Mouse (Mus musculus): ENCODE results near the gene Sclt1. TPM values are rescaled to one million over a fixed set of nuclear protein-coding genes. Genes with fewer than 3 reads are reported as not detected.

Sclt1 gene
- polyA plus RNA-seq, 1 experiment: 21.4 TPM

DNA sequence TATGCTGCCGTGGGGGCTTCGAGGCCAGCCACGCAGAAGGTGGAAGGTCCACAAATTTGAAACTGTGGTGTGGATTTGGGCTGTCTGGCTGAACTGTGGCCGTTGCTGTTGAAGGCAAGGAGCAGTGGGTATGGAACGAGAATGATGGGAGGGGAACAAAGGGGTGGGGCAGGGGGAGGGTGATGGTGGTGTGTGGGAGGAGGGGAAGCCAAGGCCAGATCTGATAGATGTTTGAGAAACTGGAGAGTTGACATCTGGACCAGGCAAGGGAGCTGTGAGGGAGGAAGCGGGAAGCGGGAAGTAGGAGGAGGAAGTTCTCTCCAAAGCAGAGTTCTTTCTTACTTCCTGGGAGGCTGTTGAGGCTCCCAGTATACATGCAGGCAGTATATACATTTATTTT is 160.1 kb downstream of the Sclt1 start:
- no peak for TF ChIP-seq EP300 (IDR thresholded peaks at IDR 0.05; ENCODE audit: insufficient read depth, low read depth, low read length)
- no peak for TF ChIP-seq CTCF (IDR thresholded peaks at IDR 0.05; ENCODE audit: low read depth, low read length)
- no peak for TF ChIP-seq POLR2A (IDR thresholded peaks at IDR 0.05; ENCODE audit: insufficient read depth, low read length)
- Histone ChIP-seq H3K4me1 (ENCODE audit: control insufficient read depth, insufficient read depth, low read length) (peaks cover 12% of the 10 kb centered on the region), H3K27ac (ENCODE audit: insufficient read depth, low read length) (no peak overlapping the region), H3K36me3 (ENCODE audit: control insufficient read depth, insufficient read depth, low read length, poor library complexity, severe bottlenecking) (peaks cover 63% of the 10 kb centered on the region), H3K9me3 (replicated peaks; ENCODE audit: control insufficient read depth, insufficient read depth, low read length, poor library complexity, severe bottlenecking) (no peaks in the 10 kb centered on the region), H3K4me3 (ENCODE audit: low read depth, low read length) (no peak overlapping the region), H3K27me3 (ENCODE audit: control insufficient read depth, insufficient read depth, low read length, poor library complexity, severe bottlenecking) (no peaks in the 10 kb centered on the region), H3K9ac (ENCODE audit: low read depth, poor library complexity, severe bottlenecking) (no peak overlapping the region)

DNA sequence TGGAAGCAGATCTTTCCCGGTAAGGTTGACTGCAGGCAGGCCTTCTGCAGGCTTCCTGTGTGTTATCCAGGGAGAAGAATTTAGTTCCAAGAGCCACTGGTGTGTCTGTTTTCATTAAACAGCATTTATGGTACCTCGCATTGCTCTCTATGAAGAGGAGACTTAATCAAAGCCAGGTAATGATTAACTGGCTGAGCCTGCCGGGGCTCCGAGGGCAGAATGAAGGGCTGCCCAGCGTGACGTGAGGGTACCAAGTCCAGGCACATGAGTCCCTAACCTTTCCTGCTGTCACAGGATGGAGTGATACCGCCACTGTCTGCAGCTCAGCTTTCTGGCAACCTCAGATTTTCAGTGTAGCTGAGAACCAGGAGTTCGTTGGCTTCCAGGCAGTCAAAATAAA is 160.9 kb downstream of the Sclt1 start:
- Histone ChIP-seq H3K27ac (ENCODE audit: insufficient read depth, low read length) (peak overlapping the region; percentile 30; the same call in 1 of the 2 replicates), H3K4me3 (ENCODE audit: low read depth, low read length) (no peak overlapping the region)
- TF ChIP-seq POLR2A (IDR thresholded peaks at IDR 0.05; ENCODE audit: insufficient read depth, low read length) (no peak), CTCF (IDR thresholded peaks at IDR 0.05; ENCODE audit: low read depth, low read length) (no peak), EP300 (IDR thresholded peaks at IDR 0.05; ENCODE audit: insufficient read depth, low read depth, low read length) (no peak)

DNA sequence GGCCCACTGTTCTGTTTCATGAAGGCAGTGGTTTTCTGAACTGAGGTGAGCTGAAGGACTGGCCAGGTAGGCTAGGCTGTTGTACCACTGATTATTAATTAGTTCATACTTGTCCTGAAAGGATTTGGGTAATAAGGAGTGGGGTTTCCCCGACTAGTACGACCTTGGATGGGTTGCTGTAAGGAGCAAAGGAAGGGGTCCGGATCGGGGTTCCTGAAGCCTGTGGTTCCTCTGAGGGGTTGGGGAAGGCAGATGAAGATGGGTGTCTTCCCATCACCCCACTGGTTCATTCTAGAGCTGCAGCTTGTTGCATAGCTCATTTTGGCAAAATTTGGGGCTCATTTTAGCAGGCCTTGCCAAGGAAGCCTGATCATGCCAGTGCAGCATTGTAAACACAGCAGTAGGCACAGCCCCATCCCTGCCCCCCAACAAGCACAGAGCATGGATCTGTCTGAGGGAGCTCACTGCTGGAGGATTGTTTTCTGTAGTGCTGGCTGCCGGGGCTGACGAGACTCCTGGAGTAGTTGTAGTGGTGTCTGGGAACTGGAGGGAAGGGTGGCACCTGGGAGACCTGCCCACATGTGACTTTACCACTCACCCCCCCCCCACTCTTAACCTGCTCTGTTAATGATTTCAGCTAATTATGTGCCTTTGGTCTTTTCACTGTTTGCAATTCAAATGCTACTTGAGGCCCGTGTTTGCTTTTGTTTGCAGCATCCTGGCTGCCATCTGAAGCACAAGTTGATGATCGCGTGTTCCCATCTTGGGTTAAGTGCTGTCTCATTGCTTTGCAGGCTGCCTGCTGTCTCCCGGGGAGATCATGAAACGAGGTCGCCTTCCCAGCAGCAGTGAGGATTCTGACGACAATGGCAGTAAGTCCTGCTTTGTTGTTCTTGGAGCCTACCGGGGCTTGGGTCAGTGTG is 161.7 kb downstream of the Sclt1 start:
- Histone ChIP-seq H3K27me3 (ENCODE audit: control insufficient read depth, insufficient read depth, low read length, poor library complexity, severe bottlenecking) (no peaks in the 10 kb centered on the region), H3K4me3 (ENCODE audit: low read depth, low read length) (no peak overlapping the region), H3K4me1 (ENCODE audit: control insufficient read depth, insufficient read depth, low read length) (peaks cover 12% of the 10 kb centered on the region), H3K9me3 (replicated peaks; ENCODE audit: control insufficient read depth, insufficient read depth, low read length, poor library complexity, severe bottlenecking) (no peaks in the 10 kb centered on the region), H3K36me3 (ENCODE audit: control insufficient read depth, insufficient read depth, low read length, poor library complexity, severe bottlenecking) (peaks cover 77% of the 10 kb centered on the region), H3K27ac (ENCODE audit: insufficient read depth, low read length) (no peak overlapping the region), H3K9ac (ENCODE audit: low read depth, poor library complexity, severe bottlenecking) (no peak overlapping the region)
- no peak for TF ChIP-seq EP300 (IDR thresholded peaks at IDR 0.05; ENCODE audit: insufficient read depth, low read depth, low read length)
- no peak for TF ChIP-seq POLR2A (IDR thresholded peaks at IDR 0.05; ENCODE audit: insufficient read depth, low read length)
- no peak for TF ChIP-seq CTCF (IDR thresholded peaks at IDR 0.05; ENCODE audit: low read depth, low read length)

More for the DNA sequence above, 160.9 kb downstream of the Sclt1 start:
- H3K36me3 ChIP-seq (ENCODE audit: control insufficient read depth, insufficient read depth, low read length, poor library complexity, severe bottlenecking): peaks cover 71% of the 10 kb centered on the region
- no peaks in the 10 kb centered on the region for H3K27me3 ChIP-seq (ENCODE audit: control insufficient read depth, insufficient read depth, low read length, poor library complexity, severe bottlenecking)
- peaks cover 12% of the 10 kb centered on the region for H3K4me1 ChIP-seq (ENCODE audit: control insufficient read depth, insufficient read depth, low read length)
- H3K9ac ChIP-seq (ENCODE audit: low read depth, poor library complexity, severe bottlenecking): no peak overlapping the region
- no peaks in the 10 kb centered on the region for H3K9me3 ChIP-seq (replicated peaks; ENCODE audit: control insufficient read depth, insufficient read depth, low read length, poor library complexity, severe bottlenecking)

DNA sequence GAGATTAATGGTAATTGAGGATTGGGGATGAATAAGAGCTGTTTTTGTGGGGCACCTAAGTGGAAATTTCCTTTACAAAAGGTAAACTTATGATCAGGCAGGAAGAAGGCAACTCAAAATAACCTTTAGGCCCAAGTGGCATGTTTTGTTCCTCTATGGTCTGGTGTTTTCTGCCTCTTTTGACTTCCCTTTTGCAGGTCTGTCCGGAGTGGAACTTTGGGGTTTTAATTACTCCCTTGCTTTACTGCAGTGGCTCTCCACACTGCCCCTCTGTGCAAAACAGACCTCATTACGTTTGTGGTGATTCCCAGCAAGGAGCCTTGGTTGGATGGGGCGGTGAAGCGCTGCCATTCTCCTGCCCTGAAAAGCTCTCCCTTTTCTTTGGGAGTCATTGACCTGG is 162.4 kb downstream of the Sclt1 start:
- no peak overlapping the region for H3K4me3 ChIP-seq (ENCODE audit: low read depth, low read length)
- H3K9me3 ChIP-seq (replicated peaks; ENCODE audit: control insufficient read depth, insufficient read depth, low read length, poor library complexity, severe bottlenecking): no peaks in the 10 kb centered on the region
- H3K27me3 ChIP-seq (ENCODE audit: control insufficient read depth, insufficient read depth, low read length, poor library complexity, severe bottlenecking): no peaks in the 10 kb centered on the region
- peaks cover 10% of the 10 kb centered on the region for H3K4me1 ChIP-seq (ENCODE audit: control insufficient read depth, insufficient read depth, low read length)
- H3K27ac ChIP-seq (ENCODE audit: insufficient read depth, low read length): no peak overlapping the region
- peaks cover 78% of the 10 kb centered on the region for H3K36me3 ChIP-seq (ENCODE audit: control insufficient read depth, insufficient read depth, low read length, poor library complexity, severe bottlenecking)
- TF ChIP-seq POLR2A (IDR thresholded peaks at IDR 0.05; ENCODE audit: insufficient read depth, low read length) (no peak), CTCF (IDR thresholded peaks at IDR 0.05; ENCODE audit: low read depth, low read length) (no peak), EP300 (IDR thresholded peaks at IDR 0.05; ENCODE audit: insufficient read depth, low read depth, low read length) (no peak)
- H3K9ac ChIP-seq (ENCODE audit: low read depth, poor library complexity, severe bottlenecking): no peak overlapping the region

DNA sequence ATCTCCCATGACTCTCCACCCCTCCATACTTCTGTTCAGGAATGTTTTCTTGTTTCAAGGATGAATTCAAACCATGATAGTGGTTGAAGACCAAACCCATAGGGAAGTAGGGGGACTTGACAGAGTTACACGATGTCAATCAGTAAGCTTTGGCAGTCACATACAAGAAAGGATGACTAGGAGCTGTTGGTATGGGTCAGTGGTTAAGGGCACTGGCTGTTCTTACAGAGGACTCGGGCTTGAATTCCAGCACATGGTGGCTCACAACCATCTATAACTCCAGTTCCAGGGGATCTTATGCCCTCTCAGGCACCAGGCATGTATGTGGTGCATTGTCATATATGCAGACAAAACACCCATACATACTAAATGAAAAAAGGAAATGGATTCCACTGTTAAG is 165.1 kb downstream of the Sclt1 start:
- no peak overlapping the region for H3K9ac ChIP-seq (ENCODE audit: low read depth, poor library complexity, severe bottlenecking)
- TF ChIP-seq CTCF (IDR thresholded peaks at IDR 0.05; ENCODE audit: low read depth, low read length) (no peak), EP300 (IDR thresholded peaks at IDR 0.05; ENCODE audit: insufficient read depth, low read depth, low read length) (no peak), POLR2A (IDR thresholded peaks at IDR 0.05; ENCODE audit: insufficient read depth, low read length) (no peak)
- H3K9me3 ChIP-seq (replicated peaks; ENCODE audit: control insufficient read depth, insufficient read depth, low read length, poor library complexity, severe bottlenecking): no peaks in the 10 kb centered on the region
- H3K27me3 ChIP-seq (ENCODE audit: control insufficient read depth, insufficient read depth, low read length, poor library complexity, severe bottlenecking): no peaks in the 10 kb centered on the region
- H3K4me1 ChIP-seq (ENCODE audit: control insufficient read depth, insufficient read depth, low read length): peaks cover 11% of the 10 kb centered on the region
- H3K4me3 ChIP-seq (ENCODE audit: low read depth, low read length): no peak overlapping the region
- peaks cover 81% of the 10 kb centered on the region for H3K36me3 ChIP-seq (ENCODE audit: control insufficient read depth, insufficient read depth, low read length, poor library complexity, severe bottlenecking)
- no peak overlapping the region for H3K27ac ChIP-seq (ENCODE audit: insufficient read depth, low read length)

Other genes starting within 250 kb of the Sclt1 start
- gene Jade1, start 186.8 kb downstream of the Sclt1 start, polyA plus RNA-seq (2011; ENCODE audit: insufficient read depth, insufficient read length, low read depth, missing spikeins): 179 and 201 TPM in 2 replicates
- gene D3Ertd751e, start 97 bp upstream of the Sclt1 start, polyA plus RNA-seq (2011; ENCODE audit: insufficient read depth, insufficient read length, low read depth, missing spikeins): 5.2 TPM in 2 replicates